Mouse (Mus musculus) neural tube, embryonic 11.5 days (tissue): Measurements from ENCODE around the gene Lefty2. TPM values are rescaled to one million over a fixed set of nuclear protein-coding genes. Genes with fewer than 3 reads are reported as not detected.
"Not testable (repeated sequence)": the region's sequence is repeated elsewhere in the genome, so short reads cannot be mapped to it uniquely, and the experiment has no call there.

ENCODE experiments used
- ATAC-seq: fragments of 200-750 bp; cut with Nextera tagmentation; 2 replicates; pipeline ENCODE4 v1.8.0; 2017; ENCODE audit warnings: moderate number of reproducible peaks, mild to moderate bottlenecking, moderate TSS enrichment, moderate library complexity; ENCODE audit not compliant: insufficient read depth, low FRiP score, low TSS enrichment
- DNase-seq: peaks from one replicate; pipeline ENCODE4 v3.0.0-alpha.2; 2015; ENCODE audit warnings: low spot score
- H3K27ac ChIP-seq: fragments of 300-500 bp; sonication (generic); 2 replicates; pipeline ENCODE4 v1.5.1; 2014; ENCODE audit warnings: low read depth, mild to moderate bottlenecking, low read length
- H3K27me3 ChIP-seq: fragments of 300-500 bp; sonication (generic); 2 replicates; pipeline ENCODE4 v1.6.1; 2014; ENCODE audit warnings: mild to moderate bottlenecking, low read length, mixed read lengths; ENCODE audit not compliant: control insufficient read depth, insufficient read depth
- H3K36me3 ChIP-seq: fragments of 300-500 bp; sonication (generic); 2 replicates; pipeline ENCODE4 v1.6.1; 2014; ENCODE audit warnings: mild to moderate bottlenecking, low read length, moderate library complexity, mixed read lengths; ENCODE audit not compliant: control insufficient read depth, insufficient read depth
- H3K4me1 ChIP-seq: fragments of 300-500 bp; sonication (generic); 2 replicates; pipeline ENCODE4 v1.6.1; 2014; ENCODE audit warnings: low read length, mixed read lengths; ENCODE audit not compliant: control insufficient read depth, insufficient read depth
- H3K4me2 ChIP-seq: fragments of 300-500 bp; sonication (generic); 2 replicates; pipeline ENCODE4 v1.6.1; 2014; ENCODE audit warnings: low read depth, mild to moderate bottlenecking, moderate library complexity
- H3K4me3 ChIP-seq: fragments of 300-500 bp; sonication (generic); 2 replicates; pipeline ENCODE4 v1.5.1; 2014; ENCODE audit warnings: low read depth, low read length
- H3K9ac ChIP-seq: fragments of 300-500 bp; sonication (generic); 2 replicates; pipeline ENCODE4 v1.6.1; 2014; ENCODE audit warnings: mild to moderate bottlenecking, low read length
- H3K9me3 ChIP-seq: fragments of 300-500 bp; sonication (generic); 2 replicates; pipeline ENCODE4 v1.6.1; 2016; ENCODE audit warnings: low read length; ENCODE audit not compliant: control insufficient read depth
- WGBS: fragments of 180-500 bp; shearing (Covaris S2); extraction: QIAGEN DNeasy Blood & Tissue Kit; methylation state at CpG from one replicate; pipeline ENCODE4 v1.1.7; 2014; 5-methylcytosine and 5-hydroxymethylcytosine counted together
- polyA plus RNA-seq: library from polyadenylated mRNA; unstranded; fragments of >200 nt; fragmentation: Nextera tagmentation; extraction: Ambion mirVana; gene quantifications from 2 replicates; pipeline ENCODE4 v1.2.1, GENCODE M21; 2014

Gene Lefty2
- polyA plus RNA-seq, 1 experiment from 2014 or later, result not detected

GRCm38 (mm10) chr1:180934467-180935419, 41.8 kb downstream of the Lefty2 start, which contains the start of gene Lefty1:
Gene Lefty1, plus strand, starts transcription at chr1:180935022.
- no peak for ATAC-seq
- 9% methylated on average over 21 of the region's 21 CpGs for WGBS
- Histone ChIP-seq H3K4me1 (no peaks in the 10 kb centered on the region; the same call in none of the 2 replicates), H3K9ac (peak within 1 kb of the TSS; percentile 18; the same call in 1 of the 2 replicates), H3K9me3 (no peaks in the 10 kb centered on the region), H3K27me3 (peaks cover 36% of the 10 kb centered on the region), H3K4me2 (no peak within 1 kb of the TSS; the same call in 1 of the 2 replicates), H3K4me3 (no peak within 1 kb of the TSS), H3K36me3 (no peaks in the 10 kb centered on the region), H3K27ac (no peak within 1 kb of the TSS)
- DNase-seq, result no peak

GRCm38 (mm10) chr1:180936610-180937398, 43.9 kb downstream of the Lefty2 start:
- Histone ChIP-seq H3K27me3 (peaks cover 47% of the 10 kb centered on the region), H3K4me3 (peak overlapping the region; percentile 18), H3K4me2 (peak overlapping the region; percentile 37)
- not testable (repeated sequence) for H3K36me3 ChIP-seq, ATAC-seq, H3K4me1 ChIP-seq, H3K9me3 ChIP-seq, H3K9ac ChIP-seq, H3K27ac ChIP-seq
- DNase-seq, result peak; percentile 47
- 1% methylated on average over 32 of the region's 41 CpGs for WGBS

DNA sequence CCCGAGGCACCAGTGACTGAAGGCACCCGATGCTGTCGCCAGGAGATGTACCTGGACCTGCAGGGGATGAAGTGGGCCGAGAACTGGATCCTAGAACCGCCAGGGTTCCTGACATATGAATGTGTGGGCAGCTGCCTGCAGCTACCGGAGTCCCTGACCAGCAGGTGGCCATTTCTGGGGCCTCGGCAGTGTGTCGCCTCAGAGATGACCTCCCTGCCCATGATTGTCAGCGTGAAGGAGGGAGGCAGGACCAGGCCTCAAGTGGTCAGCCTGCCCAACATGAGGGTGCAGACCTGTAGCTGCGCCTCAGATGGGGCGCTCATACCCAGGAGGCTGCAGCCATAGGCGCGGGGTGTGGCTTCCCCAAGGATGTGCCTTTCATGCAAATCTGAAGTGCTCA, 44.7 kb downstream of the Lefty2 start:
- 10% methylated on average over 13 of the region's 13 CpGs for WGBS

GRCm38 (mm10) chr1:180938781-180939180, 45.9 kb downstream of the Lefty2 start:
- H3K4me2 ChIP-seq, H3K4me3 ChIP-seq, H3K27ac ChIP-seq, H3K9ac ChIP-seq, H3K36me3 ChIP-seq, ATAC-seq, DNase-seq, H3K4me1 ChIP-seq, H3K9me3 ChIP-seq: not testable (repeated sequence)
- H3K27me3 ChIP-seq, result peaks cover 60% of the 10 kb centered on the region
- WGBS, result 78% methylated on average over 2 of the region's 2 CpGs

More for the DNA sequence above, 44.7 kb downstream of the Lefty2 start:
- not testable (repeated sequence) for ATAC-seq, H3K4me3 ChIP-seq, H3K9me3 ChIP-seq, DNase-seq, H3K27ac ChIP-seq, H3K4me1 ChIP-seq, H3K9ac ChIP-seq, H3K4me2 ChIP-seq, H3K36me3 ChIP-seq
- peaks cover 54% of the 10 kb centered on the region for H3K27me3 ChIP-seq

- Histone ChIP-seq H3K9ac (no peak overlapping the region; the same call in 1 of the 2 replicates), H3K4me3 (no peak overlapping the region), H3K4me2 (peak overlapping the region; percentile 97), H3K36me3 (no peaks in the 10 kb centered on the region), H3K27ac (no peak overlapping the region), H3K4me1 (peaks cover 4% of the 10 kb centered on the region; the same call in 1 of the 2 replicates), H3K27me3 (peaks cover 47% of the 10 kb centered on the region), H3K9me3 (no peaks in the 10 kb centered on the region)
- WGBS, result 87% methylated on average over 7 of the region's 7 CpGs
- DNase-seq (no peak), ATAC-seq (no peak)
These were observed 48.0 kb downstream of the Lefty2 start for GRCm38 (mm10) chr1:180940776-180941460.

DNA sequence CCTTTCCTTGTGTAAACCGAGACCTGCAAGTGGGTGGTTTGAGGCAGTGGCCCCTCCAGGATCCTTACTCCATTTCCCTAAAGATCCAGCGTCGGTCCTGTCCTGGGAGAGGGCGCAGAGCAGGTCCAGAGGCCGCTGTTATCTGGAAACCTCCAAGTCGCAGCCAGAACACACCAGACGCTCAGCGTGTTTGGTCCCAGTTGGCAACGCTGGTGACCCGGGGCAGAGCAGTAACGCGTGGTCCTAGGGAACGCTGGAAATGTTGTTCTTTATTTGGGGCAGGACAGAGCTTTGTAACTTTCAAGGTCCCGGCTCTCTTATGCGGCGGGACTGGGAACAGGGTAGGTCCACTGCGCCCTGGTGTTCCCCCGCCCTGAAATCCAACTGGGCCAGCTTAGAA, 48.8 kb downstream of the Lefty2 start:
- H3K9ac ChIP-seq, result peak overlapping the region; percentile 72
- no peaks in the 10 kb centered on the region for H3K36me3 ChIP-seq
- H3K9me3 ChIP-seq, result no peaks in the 10 kb centered on the region
- H3K27me3 ChIP-seq, result peaks cover 41% of the 10 kb centered on the region
- H3K27ac ChIP-seq, result no peak overlapping the region
- peak overlapping the region; percentile 75 for H3K4me3 ChIP-seq
- peak overlapping the region; percentile 97 for H3K4me2 ChIP-seq
- peaks cover 4% of the 10 kb centered on the region; the same call in 1 of the 2 replicates for H3K4me1 ChIP-seq
- DNase-seq (peak; percentile 21), ATAC-seq (no peak)
- 3% methylated on average over 18 of the region's 18 CpGs for WGBS

GRCm38 (mm10) chr1:180942166-180943031, 49.5 kb downstream of the Lefty2 start, which contains the start of gene Tmem63a:
Gene Tmem63a, plus strand, starts transcription at chr1:180942344.
- under 1% methylated on average over 72 of the region's 73 CpGs for WGBS
- peak; percentile 51 for ATAC-seq
- Histone ChIP-seq H3K4me2 (peak within 1 kb of the TSS; percentile 97), H3K9ac (peak within 1 kb of the TSS; percentile 72), H3K27ac (no peak within 1 kb of the TSS), H3K4me1 (peaks cover 4% of the 10 kb centered on the region; the same call in 1 of the 2 replicates), H3K9me3 (no peaks in the 10 kb centered on the region), H3K4me3 (peak within 1 kb of the TSS; percentile 75), H3K27me3 (peaks cover 37% of the 10 kb centered on the region), H3K36me3 (no peaks in the 10 kb centered on the region)
- DNase-seq, result peak; percentile 76
